Mouse (Mus musculus) 3134 (cell line): ENCODE data around the gene Lrmda.

ENCODE experiments used
- DNase-seq: peaks from one replicate; pipeline ENCODE4 v3.0.0-alpha.2; 2011; ENCODE audit warnings: low spot score; ENCODE audit not compliant: insufficient read length; ENCODE audit errors: extremely low read depth

Gene Lrmda

GRCm38 (mm10) chr14:22089866-22090470 lies 70.5 kb downstream of the Lrmda start:
- no peak for DNase-seq

GRCm38 (mm10) chr14:22090778-22091211 lies 71.3 kb downstream of the Lrmda start:
- no peak for DNase-seq

- no peak for DNase-seq
Measured at GRCm38 (mm10) chr14:22091306-22091705, 71.8 kb downstream of the Lrmda start.

- DNase-seq = no peak
Measured at GRCm38 (mm10) chr14:22093124-22093523, 73.6 kb downstream of the Lrmda start.

GRCm38 (mm10) chr14:22101961-22102805 lies 82.7 kb downstream of the Lrmda start:
- no peak for DNase-seq

GRCm38 (mm10) chr14:22105855-22106254 lies 86.3 kb downstream of the Lrmda start:
- no peak for DNase-seq

GRCm38 (mm10) chr14:22106777-22107176 lies 87.3 kb downstream of the Lrmda start:
- no peak for DNase-seq

GRCm38 (mm10) chr14:22109423-22109822 lies 89.9 kb downstream of the Lrmda start:
- DNase-seq = no peak

- no peak for DNase-seq
Measured at GRCm38 (mm10) chr14:22113463-22114361, 94.2 kb downstream of the Lrmda start.

GRCm38 (mm10) chr14:22114651-22115351 lies 95.3 kb downstream of the Lrmda start:
- DNase-seq = no peak

- no peak for DNase-seq
Measured at GRCm38 (mm10) chr14:22118096-22118495, 98.6 kb downstream of the Lrmda start.

- DNase-seq = no peak
Measured at GRCm38 (mm10) chr14:22118512-22118911, 99.0 kb downstream of the Lrmda start.

- DNase-seq = no peak
Measured at GRCm38 (mm10) chr14:22126276-22126675, 106.8 kb downstream of the Lrmda start.

- DNase-seq = no peak
Measured at GRCm38 (mm10) chr14:22126859-22127258, 107.3 kb downstream of the Lrmda start.

- DNase-seq = no peak
Measured at GRCm38 (mm10) chr14:22130950-22131585, 111.6 kb downstream of the Lrmda start.

GRCm38 (mm10) chr14:22139281-22139680 lies 119.8 kb downstream of the Lrmda start:
- DNase-seq = no peak

- DNase-seq = no peak
Measured at GRCm38 (mm10) chr14:22144014-22144413, 124.5 kb downstream of the Lrmda start.

- no peak for DNase-seq
Measured at GRCm38 (mm10) chr14:22145863-22146262, 126.4 kb downstream of the Lrmda start.

GRCm38 (mm10) chr14:22146508-22147044 lies 127.1 kb downstream of the Lrmda start:
- no peak for DNase-seq
